Comparison of ENCODE assay signal across 21 mouse cellular contexts in the genomic region with DNA sequence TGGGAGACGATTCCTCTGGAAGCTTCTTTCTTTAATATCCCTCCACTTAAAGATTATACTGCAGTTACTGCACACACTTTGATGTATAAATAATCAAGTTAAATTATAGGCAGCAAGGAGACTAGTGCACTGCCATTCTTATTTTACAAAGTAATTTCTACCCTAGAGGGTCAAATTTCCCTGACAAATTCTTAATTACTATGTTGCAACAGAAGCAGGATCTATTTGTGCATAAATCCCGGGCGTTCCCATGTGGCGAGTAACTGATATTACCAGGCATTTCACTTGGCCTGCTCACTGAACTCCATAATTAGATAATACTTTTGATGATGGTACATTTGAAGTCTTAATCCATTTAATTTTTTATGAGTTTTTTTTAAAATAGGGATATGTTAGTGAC.
A peak's percentile ranks its signal among the peaks of the same experiment; 100 is the strongest.
DNase-seq lines count a peak whose midpoint lies in the region; ATAC-seq and TF ChIP-seq lines count a peak whose summit lies in the region.
"Had no signal": no experiment of that assay in that cellular context is flagged by ENCODE, and none has a peak within 500 bp of the region (broad histone marks: within the 10 kb centered on the region; RNA-seq: fewer than 3 reads in every experiment).

No protein-coding gene starts in this region.

- intact Hi-C loops in heart, postnatal 10 days (cut with DNase I), result no loop called here

- peak; percentile 40 for TF ChIP-seq CTCF in layer of hippocampus, adult 2 months (conservative IDR thresholded peaks at IDR 0.05)

- no peak for ATAC-seq in forebrain, embryonic 14.5 days
- ATAC-seq in forebrain, embryonic 13.5 days, result no peak
- ATAC-seq: forebrain, embryonic 16.5 days; inflammation-experienced regulatory T-cells, adult 6 months had no signal

- no peaks in the 10 kb centered on the region for H3K36me3 ChIP-seq in forebrain, embryonic 14.5 days (ENCODE audit: control insufficient read depth, insufficient read depth, low read length)
- no peaks in the 10 kb centered on the region for H3K36me3 ChIP-seq in forebrain, embryonic 13.5 days (ENCODE audit: poor library complexity, severe bottlenecking)
- H3K36me3 ChIP-seq: embryonic facial prominence, embryonic 15.5 days; forebrain, embryonic 10.5 days; heart, embryonic 15.5 days; hindbrain, embryonic 12.5 days had no signal

- H3K27me3 ChIP-seq in forebrain, embryonic 14.5 days (replicated peaks; ENCODE audit: control insufficient read depth, insufficient read depth, low read length), result no peaks in the 10 kb centered on the region
- H3K27me3 ChIP-seq in forebrain, embryonic 13.5 days, result no peaks in the 10 kb centered on the region
- H3K27me3 ChIP-seq: embryonic facial prominence, embryonic 15.5 days; heart, embryonic 15.5 days; hindbrain, embryonic 12.5 days had no signal

- H3K4me3 ChIP-seq in forebrain, embryonic 14.5 days (ENCODE audit: low read depth, low read length), result no peak overlapping the region
- H3K4me3 ChIP-seq in forebrain, embryonic 13.5 days, result no peak overlapping the region
- H3K4me3 ChIP-seq in layer of hippocampus, adult 2 months, result no peak overlapping the region
- H3K4me3 ChIP-seq: embryonic facial prominence, embryonic 15.5 days; erythroblast, embryonic 14.5 days; forebrain, embryonic 10.5 days; heart, adult 2 months; heart, embryonic 15.5 days; hindbrain, embryonic 12.5 days had no signal

- no peak overlapping the region for H3K27ac ChIP-seq in forebrain, embryonic 14.5 days (ENCODE audit: low read depth, low read length)
- H3K27ac ChIP-seq in forebrain, embryonic 13.5 days, result no peak overlapping the region
- no peak overlapping the region for H3K27ac ChIP-seq in layer of hippocampus, adult 2 months
- H3K27ac ChIP-seq: embryonic facial prominence, embryonic 15.5 days; forebrain, embryonic 10.5 days; heart, adult 2 months; heart, embryonic 15.5 days; hindbrain, embryonic 12.5 days had no signal

- H3K9me3 ChIP-seq in forebrain, embryonic 14.5 days (replicated peaks; ENCODE audit: control insufficient read depth, low read length), result no peaks in the 10 kb centered on the region
- no peaks in the 10 kb centered on the region for H3K9me3 ChIP-seq in forebrain, embryonic 13.5 days (replicated peaks)
- H3K9me3 ChIP-seq: embryonic facial prominence, embryonic 15.5 days; forebrain, embryonic 10.5 days; heart, embryonic 15.5 days; hindbrain, embryonic 12.5 days had no signal

- WGBS in forebrain, embryonic 14.5 days, result 81% methylated on average over 4 of the region's 4 CpGs
- 76% methylated on average over 4 of the region's 4 CpGs for WGBS in forebrain, embryonic 13.5 days

- H3K4me1 ChIP-seq in forebrain, embryonic 14.5 days (ENCODE audit: control insufficient read depth, insufficient read depth, low read length), result no peaks in the 10 kb centered on the region
- H3K4me1 ChIP-seq in forebrain, embryonic 13.5 days, result no peaks in the 10 kb centered on the region
- H3K4me1 ChIP-seq: embryonic facial prominence, embryonic 15.5 days; forebrain, embryonic 10.5 days; heart, embryonic 15.5 days; hindbrain, embryonic 12.5 days had no signal

- H3K4me2 ChIP-seq in forebrain, embryonic 14.5 days (ENCODE audit: low read length), result no peak overlapping the region
- no peak overlapping the region for H3K4me2 ChIP-seq in forebrain, embryonic 13.5 days
- H3K4me2 ChIP-seq: embryonic facial prominence, embryonic 15.5 days; heart, embryonic 11.5 days; heart, embryonic 15.5 days; hindbrain, embryonic 12.5 days had no signal

- H3K9ac ChIP-seq in forebrain, embryonic 14.5 days (ENCODE audit: low read length), result no peak overlapping the region
- no peak overlapping the region for H3K9ac ChIP-seq in forebrain, embryonic 13.5 days
- H3K9ac ChIP-seq: embryonic facial prominence, embryonic 15.5 days; heart, embryonic 15.5 days; hindbrain, embryonic 12.5 days had no signal

- DNase-seq in forebrain, embryonic 14.5 days (ENCODE audit: low spot score), result peak; percentile 6
- DNase-seq in layer of hippocampus, adult 2 months (ENCODE audit: low spot score in 2 of 2), result no peak
- DNase-seq in layer of hippocampus, adult 11-12 months (ENCODE audit: low spot score), result no peak
- DNase-seq in retina, embryonic 14.5 days (ENCODE audit: low spot score), result peak; percentile 8
- no peak for DNase-seq in retina, postnatal 1 day
- DNase-seq in heart, postnatal 10 days, result no peak
- DNase-seq: adrenal gland, postnatal 10 days; cerebellum, adult 11-12 months; cerebellum, adult 9-10 months; cerebellum, postnatal 25 days; gastrocnemius, postnatal 10 days; heart, adult 2 months had no signal

Comparison
In these comparisons a context has a peak if more than half of its experiments do, and no peak if none do; other contexts are left out.
1. DNase-seq: peak in forebrain, embryonic 14.5 days (single experiment) and retina, embryonic 14.5 days (single experiment); none in layer of hippocampus, adult 2 months (0 of 2), layer of hippocampus, adult 11-12 months (single experiment), retina, postnatal 1 day (single experiment) and heart, postnatal 10 days (0 of 2).